Mouse (Mus musculus) urinary bladder, postnatal 36 days (tissue): ENCODE data around the gene Epn1.

ENCODE experiments used
- DNase-seq, 2 experiments: peaks; one replicate each; pipeline ENCODE4 v3.0.0; 2022; ENCODE audit warnings: low spot score in 2 of 2, mixed read lengths in 1 of 2

Gene Epn1

DNA sequence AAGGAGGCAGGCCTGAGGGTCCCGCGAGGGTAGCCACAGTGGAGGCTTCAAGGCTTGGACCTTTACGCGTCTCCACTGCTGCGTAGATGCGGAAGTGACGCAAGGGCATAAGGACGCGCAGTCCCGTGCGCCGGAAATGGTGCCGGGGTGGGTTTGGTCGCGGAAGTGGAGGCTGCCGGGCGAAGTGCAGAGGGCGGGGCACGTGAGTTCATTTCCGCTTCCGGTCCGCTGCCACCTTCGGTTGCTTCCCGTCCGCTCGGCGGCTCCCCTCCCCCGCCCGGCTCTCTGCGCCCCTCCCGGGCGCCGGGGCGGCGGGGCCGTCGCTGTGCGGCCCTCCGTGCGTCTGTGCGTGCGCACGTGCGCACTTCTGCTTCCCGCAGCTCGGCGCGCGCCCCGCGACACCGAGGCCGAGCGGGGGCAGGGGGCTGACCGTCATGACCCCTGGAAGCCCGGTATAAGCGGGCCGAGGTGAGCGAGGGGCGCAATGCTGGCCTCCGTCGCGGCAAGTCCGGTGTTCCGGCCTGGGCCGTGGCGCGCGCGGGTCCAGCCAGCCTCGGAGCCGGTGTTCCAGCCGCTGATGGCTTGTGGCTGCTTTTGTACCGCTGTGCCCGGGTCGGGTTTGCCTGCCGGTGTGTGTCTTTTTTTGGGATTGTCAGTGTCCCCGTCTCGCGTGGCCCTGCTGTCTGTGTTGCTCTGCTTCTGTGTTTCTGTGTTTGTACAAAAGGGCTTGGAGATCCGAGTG is at the start of gene Epn1:
Gene Epn1 (plus strand): TSS at position 226 of the 742 bp plus-strand sequence.
- peak; percentile 94 to 97 for DNase-seq

DNA sequence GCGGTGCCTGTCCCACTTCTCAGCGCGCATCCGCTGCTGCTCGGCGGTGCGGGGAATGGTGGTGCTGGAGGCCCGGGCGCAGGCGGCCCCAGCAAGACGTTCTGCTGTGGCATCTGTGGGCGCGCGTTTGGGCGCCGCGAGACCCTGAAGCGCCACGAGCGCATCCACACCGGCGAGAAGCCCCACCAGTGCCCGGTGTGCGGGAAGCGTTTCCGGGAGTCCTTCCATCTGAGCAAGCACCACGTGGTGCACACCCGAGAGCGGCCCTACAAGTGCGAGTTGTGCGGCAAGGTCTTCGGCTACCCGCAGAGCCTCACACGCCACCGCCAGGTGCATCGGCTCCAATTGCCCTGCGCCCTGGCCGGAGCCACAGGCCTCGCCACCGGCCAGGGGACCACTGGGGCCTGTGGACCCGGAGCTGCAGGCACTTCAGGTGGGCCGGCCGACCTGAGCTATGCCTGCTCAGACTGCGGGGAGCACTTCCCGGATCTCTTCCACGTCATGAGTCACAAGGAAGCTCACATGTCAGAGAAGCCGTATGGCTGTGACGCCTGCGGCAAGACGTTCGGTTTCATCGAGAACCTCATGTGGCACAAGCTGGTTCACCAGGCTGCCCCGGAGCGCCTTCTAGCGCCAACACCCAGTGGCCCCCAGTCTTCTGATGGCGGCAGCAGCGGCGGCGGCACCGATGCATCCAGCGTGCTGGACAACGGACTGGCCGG is 49.3 kb upstream of the Epn1 start:
- DNase-seq: no peak

DNA sequence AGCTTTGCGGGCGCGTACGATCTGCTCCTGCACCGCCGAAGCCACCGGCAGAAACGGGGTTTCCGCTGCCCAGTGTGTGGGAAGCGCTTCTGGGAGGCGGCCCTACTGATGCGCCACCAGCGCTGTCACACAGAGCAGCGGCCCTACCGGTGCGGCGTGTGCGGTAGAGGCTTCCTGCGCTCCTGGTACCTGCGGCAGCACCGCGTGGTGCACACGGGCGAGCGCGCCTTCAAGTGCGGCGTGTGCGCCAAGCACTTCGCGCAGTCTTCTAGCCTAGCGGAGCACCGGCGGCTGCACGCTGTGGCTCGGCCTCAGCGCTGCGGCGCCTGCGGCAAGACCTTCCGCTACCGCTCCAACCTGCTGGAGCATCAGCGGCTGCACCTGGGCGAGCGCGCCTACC is 48.5 kb upstream of the Epn1 start:
- DNase-seq: no peak

DNA sequence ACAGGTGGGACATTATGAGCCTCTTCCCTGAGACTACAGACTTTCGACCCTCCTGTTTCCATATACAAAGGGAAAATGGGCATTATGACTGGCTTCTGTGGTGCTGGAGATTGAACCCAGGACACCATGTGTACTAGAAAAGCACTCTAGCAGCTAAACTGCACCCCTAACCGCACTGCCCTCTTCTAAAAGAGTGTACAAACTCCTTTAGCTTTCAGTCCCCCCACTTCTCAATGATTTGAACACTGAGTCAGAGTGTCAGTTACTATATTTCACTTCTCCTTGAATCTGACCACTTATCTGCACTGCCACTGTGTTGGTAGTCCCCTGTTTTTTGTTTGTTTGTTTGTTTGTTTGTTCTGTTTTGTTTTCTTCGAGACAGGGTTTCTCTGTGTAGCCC is 46.2 kb upstream of the Epn1 start, which contains the start of gene 4632433K11Rik:
Gene 4632433K11Rik (plus strand): TSS at position 301 of the 400 bp plus-strand sequence.
- no peak for DNase-seq

DNA sequence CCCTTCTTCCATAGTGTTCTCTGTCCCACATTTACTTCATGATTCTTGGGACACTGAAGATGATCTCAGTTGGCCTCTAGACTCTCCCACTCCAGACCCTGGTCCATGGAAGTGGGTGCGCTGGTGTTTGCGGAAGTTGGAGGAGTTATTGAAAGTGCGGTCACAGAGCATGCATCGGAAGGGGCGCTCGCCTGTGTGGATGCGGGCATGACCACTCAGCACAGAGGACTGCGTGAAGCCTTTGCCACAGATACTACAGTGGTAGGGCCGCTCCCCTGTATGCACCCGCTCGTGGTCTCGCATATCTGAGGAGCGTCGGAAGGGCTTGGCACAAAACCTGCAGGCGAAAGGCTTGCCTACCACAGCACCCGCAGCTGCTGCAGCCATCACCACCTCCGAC is 44.4 kb upstream of the Epn1 start:
- DNase-seq: no peak

DNA sequence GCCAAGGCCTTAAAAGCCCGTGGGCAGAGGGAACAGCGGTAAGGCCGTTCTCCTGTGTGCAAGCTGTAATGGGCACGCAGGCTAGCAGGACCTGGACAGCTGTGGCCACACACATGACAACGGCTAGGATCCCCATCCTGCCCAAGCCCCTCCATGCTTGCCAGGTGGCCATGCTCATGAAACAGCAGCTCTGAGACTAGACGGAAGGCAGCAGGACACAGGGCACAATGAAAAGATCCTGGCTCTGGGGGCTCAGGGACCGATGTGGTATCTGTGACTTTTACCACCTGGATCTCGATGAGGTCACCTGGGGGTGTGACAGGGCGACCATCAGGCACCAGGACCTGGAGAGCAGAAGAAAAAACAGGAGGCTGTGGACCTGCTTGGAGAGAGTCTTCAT is 43.9 kb upstream of the Epn1 start:
- no peak for DNase-seq

DNA sequence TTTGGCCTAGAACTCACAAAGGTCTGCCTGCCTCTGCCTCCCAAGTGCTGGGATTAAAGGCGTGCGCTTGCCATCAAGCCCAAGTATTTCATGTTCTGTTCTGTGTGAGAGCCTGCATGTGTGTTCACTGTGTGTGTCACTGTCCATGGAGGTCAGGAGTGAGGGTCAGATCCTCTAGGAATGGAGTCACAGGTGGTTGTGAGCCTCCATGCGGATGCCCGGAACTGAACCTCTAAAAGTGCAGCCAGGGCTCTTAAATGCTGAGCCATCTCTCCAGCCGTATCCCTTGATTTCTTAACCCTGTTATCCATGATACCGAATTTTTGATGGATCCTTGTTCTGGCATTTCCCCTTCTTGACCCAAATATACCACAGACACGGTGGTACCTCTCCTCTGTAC is 43.0 kb upstream of the Epn1 start:
- DNase-seq: no peak

DNA sequence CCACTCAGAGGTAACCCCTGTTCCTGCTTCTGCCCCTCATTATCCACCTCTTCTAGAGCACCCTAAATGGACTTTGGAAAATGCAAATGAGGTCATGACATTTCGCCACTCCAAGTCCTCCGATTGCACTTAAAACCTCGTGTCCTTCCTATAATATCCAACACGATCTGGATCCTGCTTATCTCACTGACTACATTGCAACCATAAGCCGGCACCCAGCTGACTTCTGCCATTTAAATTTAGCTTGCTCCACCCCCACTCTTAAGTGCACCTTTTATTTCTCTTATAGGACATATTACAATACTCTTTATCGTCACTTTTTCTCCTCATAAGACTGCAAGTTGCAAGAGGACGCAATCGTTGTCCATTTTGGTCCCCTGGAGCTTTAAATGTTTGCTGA is 42.6 kb upstream of the Epn1 start:
- no peak for DNase-seq

DNA sequence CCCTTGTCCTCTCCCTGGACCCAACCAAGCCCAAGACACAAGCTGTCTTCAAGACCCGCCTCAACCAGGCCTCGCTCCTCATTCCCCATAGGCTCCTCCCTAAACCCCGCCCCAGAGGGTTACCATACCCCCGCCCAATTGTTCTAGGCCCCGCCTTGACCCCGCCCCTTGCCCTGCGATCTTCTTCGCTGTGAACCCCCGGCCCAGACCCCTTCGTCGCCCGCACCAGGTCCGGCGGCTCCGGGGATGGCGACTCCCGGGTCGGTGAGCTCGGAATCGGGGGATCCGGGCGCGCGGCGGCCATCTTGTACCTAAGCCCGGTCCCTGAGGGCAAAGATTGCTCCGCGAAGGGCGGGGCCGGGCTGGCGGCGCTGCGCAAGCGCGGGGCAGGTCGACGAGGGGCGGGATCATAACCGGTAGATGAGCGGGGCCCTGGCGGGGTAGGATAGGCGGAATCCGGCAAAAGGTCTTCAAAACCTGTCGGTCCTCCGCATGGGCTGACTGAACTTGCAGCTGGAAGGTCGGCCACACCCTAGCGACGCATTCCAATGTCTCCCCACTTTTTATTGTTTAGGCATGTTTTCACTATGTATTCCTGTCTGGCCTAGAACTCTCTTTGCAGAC is 41.8 kb upstream of the Epn1 start, which contains the start of gene Zfp784:
Gene Zfp784 (minus strand): TSS at position 338 of the 624 bp plus-strand sequence.
- DNase-seq: peak; percentile 95

DNA sequence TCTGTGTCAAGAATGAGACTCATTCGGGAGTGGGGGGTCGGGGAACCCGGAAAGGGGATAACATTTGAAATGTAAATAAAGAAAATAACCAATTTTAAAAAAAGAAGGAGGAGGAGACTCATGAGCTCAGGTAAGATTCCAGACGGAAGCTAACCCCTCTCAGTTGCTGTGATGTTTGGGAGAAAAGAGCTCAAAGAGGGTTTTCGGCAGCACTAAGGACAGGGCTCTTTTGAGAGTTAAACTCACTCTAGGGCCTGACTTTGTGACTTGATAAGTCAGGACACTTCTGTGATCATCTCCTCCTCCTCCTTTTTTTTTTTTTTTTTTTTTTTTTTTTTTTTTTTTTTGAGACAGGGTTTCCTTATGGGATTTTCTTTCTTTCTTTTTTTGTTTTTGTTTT is 41.1 kb upstream of the Epn1 start:
- no peak for DNase-seq

DNA sequence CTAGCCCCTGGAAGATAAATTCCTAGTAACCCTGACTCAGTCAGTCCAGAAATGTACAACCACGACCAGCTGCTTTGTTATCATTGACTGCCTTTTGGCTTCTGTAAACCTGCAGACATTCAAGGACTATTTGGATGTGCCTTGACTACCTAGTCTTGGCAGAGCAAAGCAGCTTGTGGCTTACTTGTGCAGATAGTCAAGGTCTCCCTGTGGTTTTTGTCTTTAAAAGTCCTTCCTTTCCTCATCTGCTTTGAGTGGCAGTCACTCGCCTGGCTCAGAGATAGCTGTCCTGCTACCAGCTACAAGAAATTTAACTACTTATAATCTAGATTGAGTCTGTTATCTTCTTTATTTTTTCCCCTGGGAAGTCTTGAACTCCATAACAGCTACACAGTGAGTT is 35.1 kb upstream of the Epn1 start:
- no peak for DNase-seq

DNA sequence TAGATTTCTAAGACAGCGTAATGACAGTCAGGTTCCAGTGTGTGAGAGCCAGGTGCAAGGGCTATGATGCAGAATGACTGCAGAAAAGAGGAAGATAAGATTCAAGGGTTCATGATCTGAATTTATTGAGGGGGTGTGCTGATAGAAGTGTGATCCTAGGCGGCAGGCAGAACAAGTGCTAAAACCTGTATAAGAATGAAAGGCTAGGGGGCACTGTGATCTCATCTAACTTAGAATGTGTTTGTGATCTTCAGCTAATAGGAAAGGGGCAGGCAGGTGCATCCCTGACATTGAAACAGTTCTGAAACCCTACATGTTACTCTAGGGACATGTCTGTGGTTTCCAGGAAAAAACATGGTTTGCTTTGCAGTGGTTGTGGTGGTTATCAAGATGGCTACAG is 33.9 kb upstream of the Epn1 start:
- DNase-seq: no peak

DNA sequence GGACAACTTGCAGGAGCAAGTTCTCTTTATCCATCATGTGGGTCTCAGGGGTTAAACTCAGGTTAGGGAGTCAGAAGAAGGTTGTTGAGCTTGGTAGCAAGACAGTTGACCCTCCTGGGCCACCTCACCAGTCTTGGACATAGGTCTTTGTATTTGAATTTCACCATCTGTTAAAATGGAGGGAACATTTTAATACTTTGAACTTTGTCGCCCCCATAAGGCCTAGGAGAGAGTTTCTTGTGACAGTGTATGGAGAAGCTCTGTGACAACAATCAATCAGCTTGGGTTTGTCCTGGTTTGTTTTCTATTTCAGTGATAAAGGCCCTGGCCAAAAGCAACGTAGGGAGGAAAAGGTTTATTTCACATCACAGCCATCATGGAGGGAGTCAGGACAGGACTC is 32.7 kb upstream of the Epn1 start:
- no peak for DNase-seq

DNA sequence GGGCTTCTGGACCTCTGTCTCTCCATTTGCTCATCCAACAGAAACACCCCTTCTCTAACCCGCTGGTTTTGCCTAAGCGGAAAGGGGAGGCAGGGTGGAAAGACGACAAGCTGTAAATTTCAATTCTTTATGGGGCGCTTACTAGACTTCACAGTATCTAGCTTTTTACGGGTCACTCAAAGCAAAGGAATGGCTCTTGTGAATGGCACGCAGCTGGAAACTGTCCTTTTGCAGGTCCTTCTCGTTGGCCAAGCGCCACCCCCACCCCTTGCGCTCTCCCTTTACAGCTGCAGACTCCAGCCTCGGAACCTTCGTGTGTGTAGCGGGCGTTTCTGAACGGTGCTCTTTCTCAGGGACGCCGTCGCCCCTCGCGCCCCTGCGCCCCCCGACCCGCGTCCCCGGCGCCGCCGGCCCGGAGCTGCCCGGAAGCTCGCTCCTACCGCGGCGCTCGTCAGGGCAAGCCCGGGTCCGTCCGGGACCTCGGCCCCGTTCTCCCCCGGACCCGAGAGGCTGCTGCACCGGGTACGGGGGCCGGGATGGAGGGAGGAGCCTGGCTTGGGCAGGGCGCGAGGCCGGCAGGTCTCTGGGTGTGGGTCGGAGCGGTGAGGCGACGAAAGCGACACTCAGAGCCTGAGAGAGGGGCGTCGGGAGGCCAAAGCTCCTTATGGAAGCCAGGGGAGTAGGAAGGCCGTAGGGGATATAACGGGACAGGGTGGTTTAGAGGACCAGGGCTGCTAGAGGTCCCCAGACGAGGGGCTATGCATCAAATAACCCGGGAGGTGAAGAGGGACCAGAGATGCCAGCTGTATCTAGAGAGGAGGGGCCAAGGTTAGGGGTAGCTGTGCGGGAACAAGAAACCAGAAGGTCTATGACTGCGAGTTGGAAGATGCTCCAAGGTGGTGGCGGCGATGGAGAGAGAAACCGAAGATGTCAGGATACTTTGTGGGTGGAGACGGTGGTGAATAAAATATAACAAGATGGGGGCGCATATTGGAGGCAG is 28.5 kb upstream of the Epn1 start, which contains the start of gene Zfp580:
Gene Zfp580 (plus strand): TSS at position 346 of the 1,000 bp plus-strand sequence.
- peak; percentile 65 to 68 for DNase-seq

DNA sequence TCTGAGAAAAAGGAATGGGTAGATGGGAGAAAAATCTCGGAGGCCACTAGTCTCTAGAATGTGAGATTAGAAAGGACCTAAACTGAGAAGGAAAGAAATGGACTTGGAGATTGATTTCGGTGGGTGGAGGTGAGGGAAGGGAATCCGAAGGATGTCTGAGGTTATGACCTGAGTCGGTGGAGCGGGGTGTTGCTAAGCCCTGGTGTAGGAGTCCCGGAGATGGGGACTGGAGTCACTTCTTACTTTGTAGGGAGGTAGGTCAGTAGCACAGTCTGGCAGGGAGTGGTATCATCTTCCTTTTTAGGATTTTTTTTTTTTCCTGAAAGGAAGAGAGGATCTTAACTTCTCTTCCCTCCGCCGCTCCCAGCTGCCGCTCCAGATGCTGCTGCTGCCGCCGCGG is 27.6 kb upstream of the Epn1 start:
- no peak for DNase-seq

DNA sequence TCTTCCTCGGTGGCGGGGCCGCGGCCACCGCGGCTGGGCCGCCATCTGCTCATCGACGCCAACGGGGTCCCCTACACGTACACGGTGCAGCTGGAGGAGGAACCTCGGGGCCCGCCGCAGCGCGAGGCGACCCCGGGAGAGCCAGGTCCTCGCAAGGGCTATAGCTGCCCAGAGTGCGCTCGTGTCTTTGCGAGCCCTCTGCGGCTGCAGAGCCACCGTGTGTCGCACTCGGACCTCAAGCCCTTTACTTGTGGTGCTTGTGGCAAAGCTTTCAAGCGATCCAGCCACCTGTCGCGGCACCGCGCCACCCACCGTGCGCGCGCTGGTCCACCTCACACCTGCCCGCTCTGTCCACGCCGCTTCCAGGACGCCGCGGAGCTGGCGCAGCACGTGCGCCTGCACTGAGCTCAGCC is 27.1 kb upstream of the Epn1 start:
- DNase-seq: no peak

DNA sequence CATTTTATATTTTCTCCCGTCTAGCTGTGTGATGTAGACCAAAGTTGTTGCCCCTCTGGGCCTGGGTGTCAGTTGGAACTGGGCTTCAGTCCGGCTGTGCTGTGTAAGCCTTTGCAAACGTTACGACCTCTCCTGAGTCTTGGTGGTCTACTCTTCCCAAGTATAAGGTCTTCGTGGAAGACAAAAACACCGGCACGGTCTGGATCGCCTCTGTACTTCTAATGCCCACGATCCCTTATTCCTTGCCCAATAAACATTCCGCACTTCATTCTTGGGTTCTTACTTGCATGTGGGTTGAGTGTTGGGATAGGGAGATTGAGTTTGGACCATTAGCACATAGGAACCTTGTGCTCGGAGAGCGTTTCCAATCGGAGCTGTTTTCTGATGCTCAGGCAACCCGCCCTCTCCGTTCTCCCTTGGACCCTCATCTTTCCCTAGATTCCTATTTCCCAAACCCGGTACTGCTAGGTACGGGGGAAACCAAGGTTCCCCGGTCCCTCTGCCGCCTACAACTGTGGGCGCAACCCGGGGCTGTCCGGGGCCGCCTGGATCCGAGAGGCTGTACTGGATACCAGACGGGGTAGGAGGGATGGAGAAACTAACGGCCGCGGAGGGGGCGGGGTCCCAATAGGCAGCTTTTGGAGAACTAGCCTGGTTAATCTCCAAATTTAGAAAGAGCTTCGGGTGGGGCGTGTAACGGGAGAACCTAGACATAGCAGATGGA is 26.4 kb upstream of the Epn1 start:
- no peak for DNase-seq

DNA sequence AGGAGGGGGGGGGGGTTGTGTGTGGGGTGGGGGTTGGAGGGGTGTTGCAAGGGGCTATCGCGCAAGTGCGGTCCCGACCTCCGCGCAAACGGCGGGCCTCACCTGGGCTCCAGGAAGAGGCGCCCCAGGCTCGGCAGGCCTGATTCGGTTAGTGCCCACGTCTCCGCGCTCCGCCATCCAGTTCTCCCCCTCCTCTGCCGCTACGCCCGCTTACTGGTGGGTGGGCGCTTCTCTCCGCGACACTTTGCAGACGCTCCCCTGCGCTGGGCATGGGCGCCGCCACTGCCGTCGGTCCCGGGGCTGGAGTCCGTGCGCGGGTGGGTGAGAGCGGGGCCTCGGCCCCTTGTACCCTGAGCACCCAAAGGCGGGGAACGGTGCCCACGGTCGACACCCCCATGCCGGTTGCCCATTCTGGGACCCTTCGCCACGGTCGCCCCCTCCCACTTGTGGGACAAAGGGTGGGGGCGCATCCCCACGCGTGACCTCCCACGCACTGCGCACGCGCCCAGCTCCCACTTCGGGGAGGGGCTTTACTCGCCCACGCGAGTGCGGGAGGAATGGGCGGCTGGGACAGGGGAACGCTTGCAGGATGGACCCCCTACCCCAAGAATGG is 23.3 kb upstream of the Epn1 start:
- DNase-seq: no peak

DNA sequence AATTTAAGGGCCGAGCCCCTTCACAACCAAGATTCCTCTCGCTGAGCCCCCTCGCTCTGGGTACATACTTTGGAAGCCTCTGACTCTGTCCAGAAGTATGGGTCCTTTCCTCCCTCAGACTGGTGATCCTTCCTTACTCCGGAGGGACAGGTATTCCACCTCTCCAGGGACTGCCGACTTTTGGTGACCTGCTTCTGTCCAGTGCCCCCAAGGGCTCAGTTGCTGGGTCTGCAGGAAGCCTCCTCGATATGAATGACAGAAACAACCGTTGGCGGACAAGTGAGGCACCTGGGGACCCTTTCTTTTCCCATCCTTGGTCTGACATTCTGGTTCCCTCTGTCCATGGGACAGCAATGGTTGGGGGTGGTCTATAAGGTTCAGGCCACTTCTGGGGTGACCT is 22.7 kb upstream of the Epn1 start:
- DNase-seq: no peak

DNA sequence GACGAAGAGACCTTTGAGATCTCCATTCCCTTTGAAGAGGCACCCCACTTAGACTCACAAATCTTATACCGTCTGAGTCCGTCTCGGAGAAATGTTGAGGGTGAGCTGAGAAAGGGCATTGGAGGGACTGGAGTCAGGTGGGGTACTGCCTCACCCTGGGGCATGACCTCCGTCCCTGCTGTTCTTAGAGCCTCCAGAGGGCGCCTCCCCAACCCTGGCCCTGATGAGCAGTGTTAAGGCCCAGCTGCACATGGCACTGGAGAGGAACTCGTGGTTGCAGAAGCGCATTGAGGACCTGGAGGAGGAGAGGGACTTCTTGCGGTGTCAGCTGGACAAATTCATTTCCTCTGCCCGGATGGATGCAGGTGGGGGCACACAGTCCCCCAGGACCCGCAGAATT is 22.2 kb upstream of the Epn1 start:
- DNase-seq: no peak
